Mouse (Mus musculus): ENCODE data around the gene Elavl1. TPM values are rescaled to one million over a fixed set of nuclear protein-coding genes. Genes with fewer than 3 reads are reported as not detected.
"Not testable (repeated sequence)": the region's sequence is repeated elsewhere in the genome, so short reads cannot be mapped to it uniquely, and the experiment has no call there.

The Elavl1 gene
- polyA plus RNA-seq, 1 experiment from 2014 or later = 224 TPM

- ATAC-seq (ENCODE audit: insufficient number of reproducible peaks, insufficient read depth, low FRiP score, low read depth) = peak; percentile 92
- Histone ChIP-seq H3K27me3 (ENCODE audit: control insufficient read depth, insufficient read depth, low read length) (no peaks in the 10 kb centered on the region), H3K9me3 (ENCODE audit: control insufficient read depth, low read depth, low read length) (no peaks in the 10 kb centered on the region), H3K4me1 (ENCODE audit: control insufficient read depth, insufficient read depth, low read length) (peaks cover 12% of the 10 kb centered on the region; the same call in 1 of the 2 replicates), H3K9ac (replicated peaks; ENCODE audit: low read depth, low read length) (peak within 1 kb of the TSS; percentile 73), H3K4me2 (replicated peaks; ENCODE audit: low read depth, low read length) (peak within 1 kb of the TSS; percentile 76), H3K36me3 (ENCODE audit: control insufficient read depth, insufficient read depth, low read length) (peaks cover 60% of the 10 kb centered on the region), H3K4me3 (ENCODE audit: low read depth, low read length) (peak within 1 kb of the TSS; percentile 76), H3K27ac (ENCODE audit: low read length) (peak within 1 kb of the TSS; percentile 84)
- WGBS = 6% methylated on average over 26 of the region's 33 CpGs
These were observed 65.9 kb downstream of the Elavl1 start, which contains the start of gene Ctxn1 for GRCm38 (mm10) chr8:4259125-4259804. Gene Ctxn1 (minus strand): TSS chr8:4259274.

- under 1% methylated on average over 31 of the region's 32 CpGs for WGBS
- Histone ChIP-seq H3K36me3 (ENCODE audit: control insufficient read depth, insufficient read depth, low read length) (peaks cover 55% of the 10 kb centered on the region), H3K4me2 (replicated peaks; ENCODE audit: low read depth, low read length) (peak overlapping the region; percentile 76), H3K4me3 (ENCODE audit: low read depth, low read length) (peak overlapping the region; percentile 76), H3K4me1 (ENCODE audit: control insufficient read depth, insufficient read depth, low read length) (peaks cover 18% of the 10 kb centered on the region; the same call in 1 of the 2 replicates), H3K9me3 (ENCODE audit: control insufficient read depth, low read depth, low read length) (no peaks in the 10 kb centered on the region), H3K27ac (ENCODE audit: low read length) (peak overlapping the region; percentile 84), H3K27me3 (ENCODE audit: control insufficient read depth, insufficient read depth, low read length) (no peaks in the 10 kb centered on the region), H3K9ac (replicated peaks; ENCODE audit: low read depth, low read length) (peak overlapping the region; percentile 73)
- ATAC-seq (ENCODE audit: insufficient number of reproducible peaks, insufficient read depth, low FRiP score, low read depth) = peak; percentile 68
These were observed 66.5 kb downstream of the Elavl1 start for GRCm38 (mm10) chr8:4258678-4259077.

- Histone ChIP-seq H3K27me3 (ENCODE audit: control insufficient read depth, insufficient read depth, low read length) (no peaks in the 10 kb centered on the region), H3K9ac (replicated peaks; ENCODE audit: low read depth, low read length) (peak overlapping the region; percentile 73), H3K9me3 (ENCODE audit: control insufficient read depth, low read depth, low read length) (no peaks in the 10 kb centered on the region), H3K4me3 (ENCODE audit: low read depth, low read length) (peak overlapping the region; percentile 76), H3K36me3 (ENCODE audit: control insufficient read depth, insufficient read depth, low read length) (peaks cover 50% of the 10 kb centered on the region), H3K4me2 (replicated peaks; ENCODE audit: low read depth, low read length) (peak overlapping the region; percentile 76), H3K4me1 (ENCODE audit: control insufficient read depth, insufficient read depth, low read length) (peaks cover 20% of the 10 kb centered on the region; the same call in 1 of the 2 replicates), H3K27ac (ENCODE audit: low read length) (peak overlapping the region; percentile 84; the same call in 1 of the 2 replicates)
- peak; percentile 59; the same call in 1 of the 2 replicates for ATAC-seq (ENCODE audit: insufficient number of reproducible peaks, insufficient read depth, low FRiP score, low read depth)
- 2% methylated on average over 35 of the region's 35 CpGs for WGBS
These were observed 67.0 kb downstream of the Elavl1 start for GRCm38 (mm10) chr8:4258233-4258632.

- no peaks in the 10 kb centered on the region for H3K27me3 ChIP-seq (ENCODE audit: control insufficient read depth, insufficient read depth, low read length)
- peaks cover 42% of the 10 kb centered on the region for H3K36me3 ChIP-seq (ENCODE audit: control insufficient read depth, insufficient read depth, low read length)
- H3K9me3 ChIP-seq (ENCODE audit: control insufficient read depth, low read depth, low read length) = no peaks in the 10 kb centered on the region
- H3K4me3 ChIP-seq (ENCODE audit: low read depth, low read length) = peak overlapping the region; percentile 76; the same call in 1 of the 2 replicates
- peaks cover 22% of the 10 kb centered on the region; the same call in 1 of the 2 replicates for H3K4me1 ChIP-seq (ENCODE audit: control insufficient read depth, insufficient read depth, low read length)
- H3K4me2 ChIP-seq (replicated peaks; ENCODE audit: low read depth, low read length) = peak overlapping the region; percentile 76
- 78% methylated on average over 4 of the region's 4 CpGs for WGBS
- no peak overlapping the region for H3K9ac ChIP-seq (replicated peaks; ENCODE audit: low read depth, low read length)
- no peak overlapping the region for H3K27ac ChIP-seq (ENCODE audit: low read length)
- no peak for ATAC-seq (ENCODE audit: insufficient number of reproducible peaks, insufficient read depth, low FRiP score, low read depth)
These were observed 67.9 kb downstream of the Elavl1 start for GRCm38 (mm10) chr8:4257350-4257749.

- H3K9ac ChIP-seq (replicated peaks; ENCODE audit: low read depth, low read length) = no peak overlapping the region
- H3K9me3 ChIP-seq (ENCODE audit: control insufficient read depth, low read depth, low read length) = no peaks in the 10 kb centered on the region
- ATAC-seq (ENCODE audit: insufficient number of reproducible peaks, insufficient read depth, low FRiP score, low read depth) = no peak
- peaks cover 24% of the 10 kb centered on the region; the same call in 1 of the 2 replicates for H3K4me1 ChIP-seq (ENCODE audit: control insufficient read depth, insufficient read depth, low read length)
- H3K27me3 ChIP-seq (ENCODE audit: control insufficient read depth, insufficient read depth, low read length) = no peaks in the 10 kb centered on the region
- H3K4me3 ChIP-seq (ENCODE audit: low read depth, low read length) = no peak overlapping the region
- WGBS = 64% methylated on average over 4 of the region's 4 CpGs
- H3K36me3 ChIP-seq (ENCODE audit: control insufficient read depth, insufficient read depth, low read length) = peaks cover 38% of the 10 kb centered on the region
- H3K27ac ChIP-seq (ENCODE audit: low read length) = peak overlapping the region; percentile 72; the same call in 1 of the 2 replicates
- H3K4me2 ChIP-seq (replicated peaks; ENCODE audit: low read depth, low read length) = peak overlapping the region; percentile 76; the same call in 1 of the 2 replicates
These were observed 68.3 kb downstream of the Elavl1 start for GRCm38 (mm10) chr8:4256911-4257310.

GRCm38 (mm10) chr8:4255471-4255870 is 69.7 kb downstream of the Elavl1 start:
- not testable (repeated sequence) for ATAC-seq (ENCODE audit: insufficient number of reproducible peaks, insufficient read depth, low FRiP score, low read depth); H3K27me3 ChIP-seq (ENCODE audit: control insufficient read depth, insufficient read depth, low read length); H3K4me2 ChIP-seq (replicated peaks; ENCODE audit: low read depth, low read length); H3K9me3 ChIP-seq (ENCODE audit: control insufficient read depth, low read depth, low read length); H3K9ac ChIP-seq (replicated peaks; ENCODE audit: low read depth, low read length); H3K4me3 ChIP-seq (ENCODE audit: low read depth, low read length); H3K27ac ChIP-seq (ENCODE audit: low read length)
- 83% methylated on average over 7 of the region's 7 CpGs for WGBS
- Histone ChIP-seq H3K4me1 (ENCODE audit: control insufficient read depth, insufficient read depth, low read length) (peaks cover 27% of the 10 kb centered on the region; the same call in 1 of the 2 replicates), H3K36me3 (ENCODE audit: control insufficient read depth, insufficient read depth, low read length) (peaks cover 31% of the 10 kb centered on the region)

- no peaks in the 10 kb centered on the region for H3K9me3 ChIP-seq (ENCODE audit: control insufficient read depth, low read depth, low read length)
- 66% methylated on average over 6 of the region's 6 CpGs for WGBS
- H3K36me3 ChIP-seq (ENCODE audit: control insufficient read depth, insufficient read depth, low read length) = peaks cover 31% of the 10 kb centered on the region
- no peak overlapping the region for H3K9ac ChIP-seq (replicated peaks; ENCODE audit: low read depth, low read length)
- H3K4me2 ChIP-seq (replicated peaks; ENCODE audit: low read depth, low read length) = peak overlapping the region; percentile 67
- peak overlapping the region; percentile 56 for H3K4me3 ChIP-seq (ENCODE audit: low read depth, low read length)
- ATAC-seq (ENCODE audit: insufficient number of reproducible peaks, insufficient read depth, low FRiP score, low read depth) = no peak
- H3K4me1 ChIP-seq (ENCODE audit: control insufficient read depth, insufficient read depth, low read length) = peaks cover 22% of the 10 kb centered on the region; the same call in 1 of the 2 replicates
- no peaks in the 10 kb centered on the region for H3K27me3 ChIP-seq (ENCODE audit: control insufficient read depth, insufficient read depth, low read length)
- peak overlapping the region; percentile 55; the same call in 1 of the 2 replicates for H3K27ac ChIP-seq (ENCODE audit: low read length)
These were observed 71.2 kb downstream of the Elavl1 start for GRCm38 (mm10) chr8:4254001-4254400.

GRCm38 (mm10) chr8:4252934-4253841 is 72.0 kb downstream of the Elavl1 start, which contains the start of gene Snapc2:
Gene Snapc2 (plus strand): TSS chr8:4253080.
- H3K4me2 ChIP-seq (replicated peaks; ENCODE audit: low read depth, low read length) = peak within 1 kb of the TSS; percentile 67
- H3K9me3 ChIP-seq (ENCODE audit: control insufficient read depth, low read depth, low read length) = no peaks in the 10 kb centered on the region
- no peaks in the 10 kb centered on the region for H3K27me3 ChIP-seq (ENCODE audit: control insufficient read depth, insufficient read depth, low read length)
- WGBS = under 1% methylated on average over 69 of the region's 69 CpGs
- peak within 1 kb of the TSS; percentile 74 for H3K27ac ChIP-seq (ENCODE audit: low read length)
- peaks cover 22% of the 10 kb centered on the region; the same call in 1 of the 2 replicates for H3K4me1 ChIP-seq (ENCODE audit: control insufficient read depth, insufficient read depth, low read length)
- peak within 1 kb of the TSS; percentile 56 for H3K4me3 ChIP-seq (ENCODE audit: low read depth, low read length)
- ATAC-seq (ENCODE audit: insufficient number of reproducible peaks, insufficient read depth, low FRiP score, low read depth) = peak; percentile 90
- peaks cover 32% of the 10 kb centered on the region for H3K36me3 ChIP-seq (ENCODE audit: control insufficient read depth, insufficient read depth, low read length)
- peak within 1 kb of the TSS; percentile 61 for H3K9ac ChIP-seq (replicated peaks; ENCODE audit: low read depth, low read length)

Measured in stomach, embryonic 14.5 days (tissue).